Mouse (Mus musculus): ENCODE measurements at regions not wholly inside any gene's neighbourhood (a gene's known extent, or its start where the extent isn't known, plus 50 kb on each side); places are given as distances from the start of the nearest gene placed in this dataset.

- TF ChIP-seq CTCF (IDR thresholded peaks at IDR 0.05; ENCODE audit: low read depth) (no peak), EP300 (IDR thresholded peaks at IDR 0.05; ENCODE audit: low read depth) (no peak)
Measured at GRCm38 (mm10) chr15:67626704-67627287, 1126.1 kb upstream of the Lrrc6 start.

All from heart, postnatal 0 days (tissue).